Mouse (Mus musculus) layer of hippocampus, postnatal 10 days (tissue): ENCODE results near the gene Adrb1. TPM values are rescaled to one million over a fixed set of nuclear protein-coding genes. Genes with fewer than 3 reads are reported as not detected.

Experiments used
- DNase-seq, 2 experiments: peaks; one replicate each; pipeline ENCODE4 v3.0.0; 2021; ENCODE audit warnings: low spot score in 2 of 2
- total RNA-seq, 2 experiments: library from RNA; stranded (reverse); gene quantifications; 2 replicates each; pipeline ENCODE4 v1.2.3; 2021

Adrb1 gene
- total RNA-seq, 2 experiments from 2014 or later, result 12.1 to 12.8 TPM

DNA sequence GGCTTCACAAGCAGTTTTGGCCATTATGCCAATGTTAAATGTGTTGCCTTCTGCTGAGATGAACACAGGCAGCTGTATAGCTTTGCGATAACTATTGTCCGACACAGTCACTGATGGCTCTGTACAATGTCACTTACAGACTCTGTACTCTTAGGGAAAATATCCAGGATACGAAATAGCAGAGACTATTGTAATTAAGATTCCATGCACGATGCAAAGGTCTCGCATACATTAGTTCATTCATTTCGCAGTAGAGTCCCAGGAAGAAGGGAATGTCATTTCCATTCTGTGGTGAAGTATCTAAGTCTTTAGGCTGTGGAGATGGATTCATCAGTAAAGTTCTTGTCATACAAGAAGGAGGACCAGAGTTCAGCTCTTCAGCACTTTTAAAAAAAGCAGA lies 20.0 kb upstream of the Adrb1 start:
- no peak for DNase-seq

DNA sequence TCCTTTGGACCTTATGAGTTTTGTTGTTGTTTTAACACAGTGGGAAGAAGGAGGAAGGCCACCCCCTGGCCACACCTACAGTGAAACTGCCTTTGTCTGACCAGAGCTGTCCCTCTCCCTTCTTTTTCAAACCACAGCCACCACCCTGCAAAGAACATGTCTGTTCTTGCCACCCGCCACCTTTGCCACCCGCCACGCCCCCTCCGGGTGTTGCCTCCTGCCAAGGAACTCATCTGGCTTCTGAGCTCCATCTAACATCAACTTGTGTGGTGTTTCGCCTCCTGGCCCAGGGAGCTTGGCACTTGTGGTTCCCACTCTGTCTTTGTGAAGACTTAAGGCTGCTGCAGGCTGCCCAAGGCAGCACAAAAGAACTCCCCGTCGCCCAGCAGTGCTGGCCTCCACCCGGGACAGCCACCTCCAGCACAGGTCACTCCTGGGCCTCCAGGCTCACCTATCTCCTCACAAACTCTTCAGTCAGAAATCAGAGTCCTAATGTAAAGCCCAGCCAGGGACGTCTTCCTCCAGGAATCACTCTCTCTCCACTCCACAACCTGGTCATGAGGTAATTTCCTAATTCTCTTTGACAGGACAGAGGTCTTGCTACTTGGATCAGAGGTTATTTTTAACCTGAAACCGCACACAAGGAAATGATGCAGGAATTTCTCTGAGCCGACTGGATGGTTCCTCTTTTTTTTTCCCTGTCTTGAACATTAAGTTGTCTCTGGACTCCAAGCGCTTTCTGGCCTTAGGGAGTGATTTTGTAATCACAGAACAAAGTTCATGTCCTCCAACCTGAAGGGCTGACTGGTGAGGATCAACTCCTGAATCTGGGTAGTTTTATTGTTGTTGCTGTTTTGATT lies 18.5 kb upstream of the Adrb1 start:
- no peak for DNase-seq

DNA sequence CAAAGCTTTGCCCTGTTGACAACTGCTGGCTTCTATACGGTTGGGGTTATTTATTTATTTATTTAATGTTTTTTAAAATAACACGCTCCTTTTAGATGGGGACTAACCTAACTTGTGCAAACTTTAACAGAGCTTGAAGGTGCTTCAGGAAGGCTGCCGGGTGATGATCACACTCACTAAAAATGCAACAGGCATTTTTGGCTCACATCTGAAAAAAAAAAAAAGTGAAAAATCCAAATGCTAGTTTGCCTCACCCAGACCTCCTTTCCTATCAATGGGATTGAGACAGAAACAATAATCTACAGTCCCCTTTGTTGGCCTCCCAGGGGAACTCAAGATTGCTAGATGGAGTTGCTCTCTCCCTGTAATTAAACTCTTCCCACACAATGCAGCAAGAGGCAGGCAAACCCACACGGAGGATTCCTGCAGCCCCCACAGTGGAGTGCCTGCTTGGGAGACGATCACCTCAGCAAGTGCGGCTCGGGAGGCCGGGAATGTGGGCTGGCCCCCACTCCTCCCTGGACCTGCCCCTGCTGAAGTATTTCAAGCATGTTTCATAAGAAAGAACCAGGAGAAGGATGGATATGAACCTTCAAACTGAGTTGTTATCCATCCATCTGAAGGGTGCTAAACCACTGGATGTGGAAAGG lies 16.8 kb upstream of the Adrb1 start:
- no peak for DNase-seq

DNA sequence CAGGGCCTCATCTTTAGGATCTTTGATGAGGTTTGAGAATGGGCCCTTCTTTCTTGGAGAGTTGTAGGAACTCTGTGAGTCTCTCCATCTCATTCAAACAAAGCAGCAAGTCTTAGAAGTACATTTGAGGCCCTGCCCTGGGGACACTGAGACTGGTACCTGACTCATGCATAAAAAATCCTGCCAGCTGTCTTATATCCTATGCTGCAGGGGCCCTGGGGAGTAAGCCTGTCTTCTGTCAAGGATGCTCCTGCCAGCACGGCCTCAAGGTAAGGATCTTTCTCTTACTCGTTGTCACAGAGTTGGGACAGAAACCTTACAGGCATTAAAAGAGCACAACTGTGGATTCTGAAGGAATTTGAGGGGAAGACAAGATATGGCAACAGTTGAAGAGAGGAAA lies 13.2 kb upstream of the Adrb1 start:
- DNase-seq, result no peak

DNA sequence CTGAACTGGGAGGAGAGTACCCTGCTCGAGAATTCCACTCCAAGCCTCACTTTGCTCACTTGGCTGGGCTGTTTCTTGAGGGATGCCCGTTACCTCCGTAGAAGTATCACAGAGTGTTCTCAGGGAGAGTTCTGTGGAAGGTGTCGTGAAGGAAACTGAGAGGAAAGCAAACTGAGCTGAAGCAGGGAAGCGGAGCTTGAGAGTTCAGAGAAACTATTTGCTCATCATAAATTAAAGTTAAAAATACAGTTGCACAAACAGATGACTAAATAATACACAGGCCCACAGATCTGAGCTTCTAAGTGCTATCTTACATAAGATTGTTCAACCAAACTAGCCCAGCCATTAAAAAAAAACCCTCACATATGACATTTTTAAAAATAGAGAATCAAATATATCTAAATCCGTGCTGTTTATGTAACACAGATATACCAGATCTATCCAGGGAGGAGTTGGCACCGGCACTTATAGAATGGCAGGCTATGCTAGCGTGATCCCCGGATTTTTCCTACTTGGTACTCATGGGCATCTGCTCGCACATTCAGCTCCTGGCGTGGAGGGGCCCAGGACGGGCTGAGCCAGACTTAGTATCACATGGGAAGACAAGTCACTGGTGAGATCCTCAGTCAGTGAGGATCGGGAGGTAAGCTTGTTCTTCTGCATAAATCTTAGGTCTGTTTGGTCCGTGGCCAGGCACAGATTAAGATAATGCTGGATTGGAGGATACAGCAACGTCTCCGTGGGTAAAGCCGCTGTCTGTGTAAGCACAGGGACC lies 11.7 kb upstream of the Adrb1 start:
- DNase-seq, result no peak

DNA sequence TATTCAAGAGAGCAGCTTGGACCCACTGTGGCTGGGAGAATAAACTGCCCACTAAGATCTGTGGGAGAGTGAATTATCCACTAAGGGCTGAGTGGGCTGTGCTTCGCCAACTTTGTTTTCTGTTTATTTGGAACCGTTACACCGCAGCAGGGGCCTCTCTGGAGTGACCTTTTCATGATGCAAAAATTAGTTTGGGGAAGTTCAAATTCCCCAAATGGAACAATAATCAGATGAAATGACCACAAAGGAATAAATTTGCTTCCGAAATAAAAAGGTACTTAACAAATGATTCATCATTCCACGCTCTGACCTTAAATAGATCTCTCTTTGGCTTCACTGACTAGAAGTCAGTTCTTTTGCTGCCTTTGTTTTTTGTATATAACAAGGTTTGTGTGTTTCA lies 8.4 kb upstream of the Adrb1 start:
- DNase-seq, result no peak

DNA sequence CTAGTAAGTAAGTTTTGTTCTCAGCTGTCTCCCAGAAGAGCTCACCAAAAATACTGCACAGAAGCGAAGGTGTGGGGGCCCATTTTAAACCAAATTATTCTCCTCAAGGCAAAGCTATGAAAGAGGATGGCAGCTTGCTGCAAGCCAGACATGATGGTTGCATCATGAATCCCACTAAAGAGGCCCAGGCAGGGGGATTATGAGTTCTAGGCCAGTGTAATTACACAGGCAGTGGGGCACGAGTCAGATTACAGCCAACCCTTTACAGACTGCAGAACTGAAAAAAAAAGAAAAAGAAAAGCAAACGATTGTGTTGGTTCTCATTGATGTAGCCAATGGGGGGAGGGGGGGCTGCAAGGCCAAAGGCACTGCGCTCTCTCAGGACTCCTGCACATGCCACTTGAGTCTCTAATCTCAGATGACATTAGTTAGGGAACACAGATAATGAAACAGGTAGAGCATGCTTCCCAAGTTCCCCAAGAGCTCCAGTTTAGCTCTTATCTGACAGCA lies 7.3 kb upstream of the Adrb1 start:
- no peak for DNase-seq

DNA sequence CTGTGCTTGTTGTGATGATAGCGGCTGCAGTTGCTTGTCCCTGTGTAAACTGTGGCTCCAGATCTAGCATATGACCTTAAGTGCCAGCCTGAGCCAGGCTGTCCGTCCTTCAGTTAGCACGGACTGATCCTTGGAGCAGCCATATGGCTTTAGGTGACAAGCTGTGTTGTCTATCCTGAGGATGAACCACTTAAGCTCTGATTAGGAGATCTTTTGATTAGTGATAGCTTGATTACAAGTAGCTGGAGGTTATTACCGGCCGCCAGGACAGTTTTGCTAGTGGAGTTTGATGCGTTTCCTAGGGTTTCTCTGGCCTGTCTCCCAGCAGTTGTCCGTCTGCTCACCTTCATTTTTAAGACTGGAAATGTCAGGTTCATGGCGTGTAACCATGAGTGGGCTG lies 4.0 kb upstream of the Adrb1 start:
- no peak for DNase-seq

DNA sequence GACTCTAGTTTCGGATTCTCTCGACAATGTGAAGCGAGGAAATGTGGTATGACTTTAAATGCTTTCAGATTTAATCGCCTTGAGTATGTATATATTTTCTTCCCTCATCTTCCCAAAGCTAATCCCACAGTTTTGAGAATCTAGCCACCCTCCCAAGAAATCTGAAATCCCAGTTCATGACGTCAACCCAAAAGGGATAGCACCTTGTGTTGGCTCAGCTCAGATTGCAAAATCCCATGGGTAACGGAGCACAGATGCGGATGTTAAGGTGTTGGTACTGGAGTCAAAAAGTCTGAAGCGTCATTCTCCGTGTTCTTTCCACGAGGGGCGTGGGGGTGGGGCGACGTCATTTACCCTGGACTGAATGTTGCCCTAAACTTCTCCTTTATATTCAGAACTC lies 1.1 kb upstream of the Adrb1 start:
- DNase-seq, result no peak

DNA sequence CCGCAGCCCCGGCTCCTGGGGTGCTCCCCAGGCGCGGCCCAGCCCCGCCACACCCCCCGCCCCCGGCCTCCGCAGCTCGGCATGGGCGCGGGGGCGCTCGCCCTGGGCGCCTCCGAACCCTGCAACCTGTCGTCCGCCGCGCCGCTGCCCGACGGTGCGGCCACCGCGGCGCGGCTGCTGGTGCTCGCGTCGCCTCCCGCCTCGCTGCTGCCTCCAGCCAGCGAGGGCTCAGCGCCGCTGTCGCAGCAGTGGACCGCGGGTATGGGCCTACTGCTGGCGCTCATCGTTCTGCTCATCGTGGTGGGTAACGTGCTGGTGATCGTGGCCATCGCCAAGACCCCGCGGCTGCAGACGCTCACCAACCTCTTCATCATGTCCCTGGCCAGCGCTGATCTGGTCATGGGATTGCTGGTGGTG lies 300 bp downstream of the Adrb1 start:
- DNase-seq, result peak in 1 of 2 experiments; percentile 43

DNA sequence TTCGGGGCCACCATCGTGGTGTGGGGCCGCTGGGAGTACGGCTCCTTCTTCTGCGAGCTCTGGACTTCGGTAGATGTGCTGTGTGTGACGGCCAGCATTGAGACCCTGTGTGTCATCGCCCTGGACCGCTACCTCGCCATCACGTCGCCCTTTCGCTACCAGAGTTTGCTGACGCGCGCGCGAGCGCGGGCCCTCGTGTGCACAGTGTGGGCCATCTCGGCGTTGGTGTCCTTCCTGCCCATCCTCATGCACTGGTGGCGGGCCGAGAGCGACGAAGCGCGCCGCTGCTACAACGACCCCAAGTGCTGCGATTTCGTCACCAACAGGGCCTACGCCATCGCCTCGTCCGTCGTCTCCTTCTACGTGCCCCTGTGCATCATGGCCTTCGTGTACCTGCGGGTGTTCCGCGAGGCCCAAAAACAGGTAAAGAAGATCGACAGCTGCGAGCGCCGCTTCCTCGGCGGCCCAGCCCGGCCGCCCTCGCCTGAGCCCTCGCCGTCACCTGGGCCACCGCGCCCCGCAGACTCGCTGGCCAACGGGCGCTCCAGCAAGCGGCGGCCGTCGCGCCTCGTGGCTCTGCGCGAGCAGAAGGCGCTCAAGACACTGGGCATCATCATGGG lies 822 bp downstream of the Adrb1 start:
- DNase-seq, result peak; percentile 40 to 59

DNA sequence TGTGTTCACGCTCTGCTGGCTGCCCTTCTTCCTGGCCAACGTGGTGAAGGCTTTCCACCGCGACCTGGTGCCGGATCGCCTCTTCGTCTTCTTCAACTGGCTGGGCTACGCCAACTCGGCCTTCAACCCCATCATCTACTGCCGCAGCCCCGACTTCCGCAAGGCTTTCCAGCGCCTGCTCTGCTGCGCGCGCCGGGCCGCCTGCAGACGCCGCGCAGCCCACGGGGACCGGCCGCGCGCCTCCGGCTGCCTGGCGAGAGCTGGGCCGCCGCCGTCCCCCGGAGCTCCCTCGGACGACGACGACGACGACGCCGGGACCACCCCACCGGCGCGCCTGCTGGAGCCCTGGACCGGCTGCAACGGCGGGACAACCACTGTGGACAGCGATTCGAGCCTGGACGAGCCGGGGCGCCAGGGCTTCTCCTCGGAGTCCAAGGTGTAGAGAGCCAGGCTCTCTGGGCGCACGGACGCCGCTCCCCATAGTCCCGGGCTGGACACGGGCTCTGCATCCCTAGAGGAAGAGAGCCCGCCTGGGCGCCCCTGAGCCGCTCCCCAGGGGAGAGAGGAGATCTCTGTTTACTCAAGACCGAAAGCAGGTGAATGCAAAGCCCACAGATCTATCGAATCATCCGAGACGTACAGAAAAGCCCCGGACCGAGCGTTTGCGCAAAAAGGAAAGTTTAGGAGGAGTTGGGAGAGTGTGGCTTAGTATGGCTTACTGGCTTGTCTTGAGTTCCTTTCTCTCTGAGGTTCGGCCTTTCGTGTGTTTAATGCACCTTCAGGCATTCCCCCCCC lies 1.5 kb downstream of the Adrb1 start:
- peak; percentile 35 to 51 for DNase-seq

DNA sequence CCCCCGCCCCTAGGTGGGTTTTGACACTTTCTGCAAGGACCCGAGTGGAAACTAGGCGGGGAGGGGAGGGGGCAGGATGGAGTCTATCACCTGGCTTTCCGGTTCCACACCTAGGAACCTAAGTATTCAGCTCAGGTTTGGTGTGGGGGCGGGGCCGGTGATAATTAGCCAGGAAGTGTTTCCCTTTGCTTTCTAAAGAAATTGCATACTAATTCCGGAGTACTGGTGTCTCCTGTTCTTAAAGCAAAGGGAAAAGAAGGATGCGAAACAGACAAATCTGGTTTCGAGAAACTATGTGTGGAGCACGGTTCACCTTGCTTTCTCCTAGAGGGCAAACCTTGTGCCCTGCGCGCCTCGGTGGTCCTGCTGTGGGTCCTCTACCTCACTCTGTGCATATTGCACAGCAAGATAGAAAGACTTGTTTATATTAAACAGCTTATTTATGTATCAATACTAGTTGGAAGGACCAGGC lies 2.2 kb downstream of the Adrb1 start:
- no peak for DNase-seq

DNA sequence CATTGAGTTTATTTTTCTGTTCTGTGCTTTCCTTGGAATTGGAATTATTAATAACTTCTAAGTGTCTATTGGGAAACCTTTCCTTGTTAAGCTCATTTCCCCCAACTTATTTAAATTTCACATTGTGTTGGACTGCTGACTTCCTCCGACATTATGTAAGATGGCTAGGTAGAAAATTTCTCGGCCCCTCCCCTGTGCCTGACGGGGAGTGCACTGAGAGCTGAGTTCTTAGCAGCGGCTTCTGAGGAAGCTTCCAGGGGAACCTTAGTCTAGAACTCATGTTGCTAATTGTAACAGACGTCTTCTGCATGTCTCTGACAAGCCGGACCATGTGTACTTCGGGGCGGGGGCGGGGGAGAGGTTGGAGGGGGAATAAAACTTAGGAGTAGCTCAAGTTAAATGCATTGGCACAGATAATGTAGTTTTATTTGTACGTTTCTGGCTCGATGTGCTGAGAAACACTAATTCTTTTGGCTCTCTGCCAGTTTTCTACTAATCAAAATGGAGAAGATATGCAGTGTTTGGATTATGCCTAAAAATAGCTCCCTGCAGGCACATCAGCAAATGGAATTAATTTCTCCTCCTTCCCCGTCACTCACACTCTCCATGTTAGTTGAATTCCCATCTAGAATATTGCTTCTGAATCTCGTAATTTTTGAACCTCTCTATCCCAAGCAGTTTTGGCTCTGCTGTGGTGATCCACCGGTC lies 5.3 kb downstream of the Adrb1 start:
- DNase-seq, result no peak

DNA sequence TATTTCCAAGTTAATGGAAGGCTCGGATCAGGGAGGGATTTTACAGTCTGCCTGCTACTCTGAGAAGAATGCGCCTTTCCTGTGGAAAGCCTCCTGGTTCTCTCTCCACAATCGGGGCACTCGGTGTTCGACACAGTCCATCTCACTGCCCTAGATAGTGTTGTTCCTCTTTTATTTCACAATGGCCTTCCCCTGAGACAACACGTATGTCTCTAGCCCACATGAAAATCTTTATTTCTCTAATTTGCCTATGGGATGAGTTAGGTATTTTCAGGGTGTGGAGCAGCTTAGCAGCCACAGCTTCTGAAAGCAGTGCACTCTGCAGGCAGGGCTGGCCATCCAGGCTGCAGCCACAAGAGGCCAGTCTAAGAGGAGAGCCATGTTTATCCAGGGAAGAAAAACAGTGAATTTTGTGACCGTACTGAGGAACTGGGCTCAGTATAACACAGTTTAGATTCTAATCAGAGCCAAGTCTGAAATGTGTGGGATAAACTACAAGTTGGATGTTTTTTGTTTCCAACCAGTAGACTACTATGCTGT lies 12.1 kb downstream of the Adrb1 start:
- no peak for DNase-seq

DNA sequence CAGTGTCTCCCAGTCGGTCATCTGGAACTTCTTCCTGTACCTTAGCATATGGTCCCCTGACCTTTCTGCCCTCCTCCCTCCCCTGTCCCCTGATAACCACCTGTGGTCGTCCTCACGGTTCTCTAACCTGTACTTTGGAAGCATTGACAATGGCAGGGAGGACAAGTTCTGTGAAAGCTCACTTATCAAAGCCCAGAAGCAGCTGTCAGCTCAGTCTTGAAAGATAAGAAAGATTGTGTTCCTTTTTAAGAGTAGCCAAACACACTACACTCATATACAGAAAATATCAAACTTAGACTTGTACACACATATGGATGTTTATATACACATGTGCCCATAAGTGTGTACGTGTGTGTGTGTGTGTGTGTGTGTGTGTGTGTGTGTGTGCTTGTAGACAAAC lies 13.7 kb downstream of the Adrb1 start:
- DNase-seq, result no peak

DNA sequence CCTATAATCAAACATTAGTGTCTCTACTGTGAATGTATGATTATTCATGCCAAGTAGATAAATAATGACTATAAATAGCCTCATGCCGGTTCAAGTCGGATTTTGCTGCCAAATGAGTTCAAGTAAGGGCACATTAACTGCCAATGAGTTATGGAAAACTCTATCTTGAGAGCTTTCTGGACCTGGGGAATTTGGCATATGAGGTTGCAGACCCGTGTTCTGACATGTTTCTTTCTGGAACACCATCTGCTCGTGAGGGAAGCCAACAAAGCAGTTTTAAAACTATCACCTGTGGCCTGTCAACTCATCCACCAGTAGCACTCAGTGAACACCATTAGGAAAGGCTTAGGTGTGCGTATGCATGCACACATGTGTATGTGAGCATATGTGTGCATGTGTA lies 14.3 kb downstream of the Adrb1 start:
- no peak for DNase-seq

DNA sequence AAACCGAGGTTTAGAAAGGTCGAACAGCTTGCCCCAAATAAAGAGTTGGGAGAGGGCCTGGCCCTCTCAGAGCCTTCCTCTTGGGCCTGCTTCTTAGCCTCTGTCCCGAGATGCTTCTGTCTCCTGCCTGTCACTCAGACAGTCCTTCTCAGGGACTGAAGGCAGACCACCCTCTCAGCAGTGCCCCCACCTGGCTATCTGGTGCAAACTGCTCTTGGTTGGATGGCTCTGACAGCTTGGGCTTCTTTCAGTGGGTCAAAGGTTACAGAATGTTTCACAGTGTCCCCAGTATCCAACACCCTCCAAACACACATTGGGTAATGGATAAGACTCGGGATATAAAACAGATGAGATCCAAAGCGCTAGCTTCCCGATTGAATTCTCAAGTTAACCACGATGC lies 23.1 kb downstream of the Adrb1 start:
- peak in 1 of 2 experiments; percentile 43 for DNase-seq

DNA sequence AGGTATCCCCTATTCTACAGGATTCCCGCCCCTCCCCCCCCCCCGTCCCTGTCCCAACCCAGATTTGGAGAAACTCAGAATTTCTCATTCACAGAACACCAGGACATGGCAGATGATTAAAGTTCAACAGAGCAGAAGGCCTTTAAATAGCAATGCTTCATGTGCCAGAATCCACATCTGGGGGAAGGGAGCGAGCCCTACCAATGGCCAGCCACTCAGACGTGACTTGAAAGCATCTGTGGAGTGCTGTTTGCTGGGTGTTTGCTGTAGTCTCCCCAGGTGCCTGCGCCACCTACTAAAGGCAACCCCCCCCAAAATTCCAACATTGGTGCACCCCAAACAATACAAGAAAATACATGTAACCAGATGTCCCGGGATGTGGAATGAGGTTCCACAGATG lies 23.5 kb downstream of the Adrb1 start:
- DNase-seq, result no peak

DNA sequence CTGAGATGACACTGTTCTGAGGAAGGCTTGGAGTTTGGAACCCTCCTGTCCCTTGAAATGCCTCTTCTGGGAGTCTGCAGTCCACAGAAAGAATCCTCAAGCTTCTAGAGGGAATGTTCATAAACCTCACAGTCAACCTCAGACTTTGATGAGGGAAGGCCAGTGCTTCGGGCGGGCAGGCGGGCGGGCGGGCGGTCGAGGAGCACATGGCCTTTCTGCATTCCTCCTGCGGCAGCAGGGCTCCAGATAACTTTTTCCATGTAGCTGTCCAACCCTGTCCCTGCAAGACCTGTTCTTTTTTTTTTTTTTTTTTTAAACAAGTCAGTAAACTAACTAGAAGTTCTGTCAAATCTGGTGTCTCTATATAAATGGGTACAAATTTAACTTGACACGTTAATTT lies 24.6 kb downstream of the Adrb1 start:
- DNase-seq, result no peak
